Mouse (Mus musculus) retina, postnatal 1 day (tissue): ENCODE measurements around the gene Pgm2l1.
"Not testable (repeated sequence)": the region's sequence is repeated elsewhere in the genome, so short reads cannot be mapped to it uniquely, and the experiment has no call there.

Experiments used
- DNase-seq: peaks from one replicate; pipeline ENCODE4 v3.0.0-alpha.2; 2012

The Pgm2l1 gene

DNA sequence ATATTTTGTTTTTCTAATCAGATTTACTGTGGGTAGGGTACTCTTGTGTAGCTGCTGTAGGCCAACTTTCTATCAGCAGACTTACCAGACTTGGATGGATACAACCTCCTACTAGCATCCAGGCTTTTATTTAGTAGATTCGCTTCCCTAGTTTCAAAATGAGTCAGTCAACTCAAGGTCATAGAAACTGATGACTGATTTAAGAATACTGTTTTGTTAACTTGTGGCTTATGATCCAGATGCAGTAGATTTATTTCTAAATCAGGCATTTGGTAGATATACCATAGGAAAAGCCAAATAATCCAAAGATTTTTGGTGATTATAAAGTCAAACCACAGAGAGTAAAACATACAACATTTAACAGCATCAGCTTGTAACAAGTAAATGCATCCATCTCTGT lies 3.5 kb downstream of the Pgm2l1 start:
- DNase-seq, result no peak

DNA sequence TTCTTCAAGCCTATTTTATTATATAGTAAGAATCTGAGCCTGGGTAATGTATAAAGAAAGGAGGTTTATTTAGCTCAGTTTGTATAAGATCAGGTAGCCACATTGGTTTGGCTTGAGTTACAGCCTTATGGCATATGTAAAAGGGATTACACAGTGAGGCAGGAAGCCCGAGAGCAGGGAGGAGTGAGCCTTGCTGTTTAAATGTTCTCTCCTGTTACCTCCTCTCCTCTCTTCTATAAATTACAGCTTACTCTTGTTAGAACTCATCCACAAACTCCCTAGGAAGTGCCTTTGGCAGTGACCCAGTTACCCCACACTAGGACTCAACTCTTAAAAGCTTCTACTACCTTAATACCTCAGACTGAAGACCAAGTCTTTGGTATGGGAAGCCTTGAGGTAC lies 4.5 kb downstream of the Pgm2l1 start:
- DNase-seq, result no peak

DNA sequence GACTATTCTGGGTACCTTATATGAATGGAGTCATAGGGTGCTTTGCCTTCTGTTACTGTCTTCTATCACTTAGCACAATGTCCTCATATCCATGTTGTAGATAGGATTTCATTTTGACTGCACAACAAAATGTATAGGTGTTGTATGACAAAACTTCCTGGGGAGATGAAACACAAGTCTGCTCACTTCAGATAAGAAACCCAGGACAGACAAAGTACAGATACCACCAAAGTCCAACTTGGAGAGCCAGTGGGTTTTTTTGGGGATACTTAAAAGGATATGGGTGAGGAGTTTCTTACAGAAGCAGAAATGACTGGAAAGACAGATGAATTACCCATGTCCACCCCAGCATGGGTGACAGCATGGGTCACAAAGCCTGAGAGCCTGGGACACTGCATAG lies 6.5 kb downstream of the Pgm2l1 start:
- no peak for DNase-seq

DNA sequence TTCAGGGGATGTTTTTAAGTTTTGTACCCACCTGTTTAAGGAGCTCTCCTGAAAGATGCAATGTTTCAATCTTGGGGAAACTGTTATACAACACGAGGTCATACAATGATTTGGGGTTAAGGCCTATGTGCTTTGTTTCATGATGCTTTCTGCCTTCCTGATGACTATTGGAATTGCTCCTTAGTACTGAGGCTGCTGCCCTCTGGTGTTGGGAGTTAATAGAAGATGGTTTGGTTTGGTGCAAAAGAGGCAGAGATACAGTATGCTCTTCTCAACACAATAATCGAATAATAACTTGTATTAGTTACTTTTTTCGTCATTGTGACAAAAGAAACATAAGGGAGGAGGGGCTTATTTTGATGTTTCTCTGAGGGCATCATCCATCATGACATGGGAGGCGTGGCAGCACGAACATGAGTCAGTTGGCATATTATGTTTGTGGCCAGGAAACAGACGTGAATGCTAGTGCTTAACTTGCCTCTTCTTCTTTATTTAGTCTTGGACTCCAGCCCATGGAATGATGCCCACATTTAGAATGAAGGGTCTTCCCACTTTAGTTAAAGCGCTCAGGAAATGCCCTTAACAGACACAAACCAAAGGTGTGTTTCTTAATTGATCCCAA lies 7.2 kb downstream of the Pgm2l1 start:
- peak; percentile 58 for DNase-seq

DNA sequence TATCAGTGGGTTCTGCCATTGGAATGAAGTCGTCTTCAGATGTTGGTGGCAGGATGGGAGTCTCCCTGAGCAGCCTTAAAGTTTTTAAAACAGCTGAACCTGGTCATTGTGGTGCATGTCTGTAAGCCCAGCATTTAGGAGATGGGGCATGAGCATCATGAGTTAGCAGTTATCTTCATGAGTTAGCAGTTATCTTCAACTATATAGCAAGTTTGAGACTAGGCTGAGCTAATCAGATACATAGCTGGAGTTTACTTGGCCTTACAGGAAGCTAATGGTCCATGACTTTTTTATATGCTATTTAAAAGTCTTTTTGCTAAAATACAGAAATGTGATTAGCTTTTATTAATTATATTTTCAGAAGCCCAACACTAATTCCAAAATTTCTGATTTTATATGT lies 11.1 kb downstream of the Pgm2l1 start:
- DNase-seq, result no peak

DNA sequence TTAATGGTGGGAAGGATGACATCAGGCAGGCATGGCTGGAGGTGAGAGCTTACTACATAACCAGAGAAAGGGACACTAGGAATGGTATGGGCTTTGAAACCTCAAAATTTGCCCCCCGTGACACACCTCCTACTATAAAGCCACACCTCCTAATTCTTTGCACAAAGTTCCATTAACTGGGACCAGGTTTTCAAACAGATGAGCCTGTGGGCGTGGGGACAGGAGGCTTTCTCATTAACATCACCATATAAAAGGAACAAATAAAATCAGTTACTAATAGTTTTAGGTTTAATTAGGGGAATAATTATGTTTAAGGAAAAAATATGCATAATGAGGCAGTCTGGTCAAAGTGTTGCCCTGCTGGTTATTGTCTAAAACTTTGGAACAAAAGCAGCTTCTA lies 13.4 kb downstream of the Pgm2l1 start:
- no peak for DNase-seq

DNA sequence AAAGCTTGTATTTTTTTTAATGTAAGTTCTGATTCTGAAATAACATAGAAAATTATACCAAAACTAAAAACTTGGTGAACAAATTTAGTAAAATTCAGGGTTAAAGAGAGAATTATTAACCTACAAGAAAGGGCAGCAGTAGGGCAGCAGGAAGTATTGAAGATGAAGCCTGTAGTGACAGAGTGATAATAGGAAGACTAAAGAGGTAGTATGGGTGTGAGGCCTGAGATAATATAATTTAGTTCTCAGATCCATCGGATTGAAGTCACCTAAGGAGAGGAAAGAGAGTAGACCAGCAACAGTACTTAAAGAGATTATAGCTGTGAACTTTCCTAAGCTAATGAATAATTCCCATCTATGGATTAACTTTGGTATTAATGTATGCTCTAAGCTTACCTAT lies 15.8 kb downstream of the Pgm2l1 start:
- DNase-seq, result no peak

DNA sequence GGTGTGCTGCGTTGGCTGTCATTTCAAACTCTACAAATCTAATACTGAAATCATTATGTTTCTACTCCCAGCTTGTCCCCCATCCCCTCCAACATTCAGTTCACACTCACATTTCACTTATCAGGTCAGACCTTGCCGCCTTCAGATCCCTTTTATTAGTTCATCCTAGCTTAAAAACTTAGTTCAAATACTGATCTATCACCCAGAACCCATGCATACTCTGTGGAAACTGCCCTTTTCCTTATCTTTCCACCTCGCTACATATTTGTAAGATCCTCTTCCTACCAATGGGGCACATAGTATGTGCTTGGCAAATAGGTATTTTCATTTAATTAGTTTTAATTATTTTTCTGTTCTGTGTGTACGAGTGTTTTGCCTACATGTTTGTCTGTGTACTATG lies 17.0 kb downstream of the Pgm2l1 start:
- DNase-seq, result no peak

DNA sequence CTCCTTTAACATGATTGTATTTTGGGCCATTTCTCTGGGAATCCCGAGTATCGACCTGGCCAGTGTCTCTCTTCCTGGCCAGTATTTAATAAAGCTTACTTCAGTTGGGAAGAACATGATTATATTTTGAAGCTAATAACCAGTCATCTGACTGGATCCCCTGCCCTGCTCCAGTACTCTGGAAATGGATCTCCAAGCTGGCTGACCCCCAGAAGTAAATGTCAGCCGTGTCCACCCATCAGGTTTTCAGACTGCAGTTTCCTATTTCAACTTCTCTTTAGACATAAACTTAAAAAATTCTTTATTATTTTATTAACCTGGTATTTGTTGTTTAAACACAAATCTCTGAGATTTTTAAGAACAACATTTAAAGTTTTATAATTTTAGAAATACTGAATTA lies 18.0 kb downstream of the Pgm2l1 start:
- no peak for DNase-seq

DNA sequence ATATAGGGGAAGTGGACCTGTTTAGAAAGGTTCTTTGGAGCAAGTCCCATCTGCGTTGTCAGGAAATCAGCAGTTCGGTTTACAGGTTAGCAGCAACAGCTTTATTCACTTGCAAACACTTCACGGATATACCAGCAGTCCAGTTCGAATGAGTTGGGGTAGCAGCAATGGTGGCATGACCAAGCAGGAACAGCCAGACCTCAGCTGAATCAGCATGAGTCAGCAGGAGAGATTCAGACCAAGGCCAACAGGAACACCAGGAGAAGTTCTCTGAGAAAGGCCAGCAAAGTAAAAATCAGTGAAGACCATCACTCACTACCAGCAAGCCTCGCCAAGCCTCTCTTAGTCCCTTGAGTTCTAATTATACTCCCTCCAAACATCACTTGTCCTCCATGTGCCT lies 23.5 kb downstream of the Pgm2l1 start:
- DNase-seq, result no peak

DNA sequence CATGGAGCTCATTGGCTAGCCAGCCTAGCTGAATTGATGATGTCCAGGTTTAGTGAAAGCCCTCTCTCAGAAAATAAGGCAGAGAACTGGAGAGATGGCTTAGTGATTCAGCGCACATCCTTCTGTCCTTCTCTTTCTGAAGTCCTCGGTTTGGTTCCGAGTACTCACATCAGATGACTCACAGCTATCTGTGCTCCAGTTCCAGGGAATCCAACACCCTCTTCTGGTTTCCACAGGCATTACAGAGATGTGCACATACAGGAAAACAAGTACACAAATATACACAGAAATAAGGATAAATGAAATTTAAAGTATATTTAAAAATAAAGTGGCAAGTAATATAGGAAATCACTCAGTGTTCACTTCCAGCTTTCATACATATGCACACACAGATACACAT lies 35.2 kb downstream of the Pgm2l1 start:
- no peak for DNase-seq

DNA sequence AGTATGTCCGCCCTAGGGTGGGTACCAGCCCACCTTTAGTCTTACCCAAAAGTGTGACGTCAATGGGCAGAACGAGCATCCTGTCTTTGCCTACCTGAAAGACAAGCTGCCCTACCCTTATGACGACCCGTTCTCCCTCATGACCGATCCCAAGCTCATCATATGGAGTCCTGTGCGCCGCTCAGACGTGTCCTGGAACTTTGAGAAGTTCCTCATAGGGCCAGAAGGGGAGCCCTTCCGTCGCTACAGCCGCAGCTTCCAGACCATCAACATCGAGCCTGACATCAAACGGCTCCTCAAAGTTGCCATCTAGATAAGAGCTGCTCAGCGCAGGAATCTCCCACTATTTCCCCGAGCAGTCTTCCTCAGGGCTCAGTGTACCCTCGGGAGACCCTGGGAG lies 37.7 kb downstream of the Pgm2l1 start:
- not testable (repeated sequence) for DNase-seq

DNA sequence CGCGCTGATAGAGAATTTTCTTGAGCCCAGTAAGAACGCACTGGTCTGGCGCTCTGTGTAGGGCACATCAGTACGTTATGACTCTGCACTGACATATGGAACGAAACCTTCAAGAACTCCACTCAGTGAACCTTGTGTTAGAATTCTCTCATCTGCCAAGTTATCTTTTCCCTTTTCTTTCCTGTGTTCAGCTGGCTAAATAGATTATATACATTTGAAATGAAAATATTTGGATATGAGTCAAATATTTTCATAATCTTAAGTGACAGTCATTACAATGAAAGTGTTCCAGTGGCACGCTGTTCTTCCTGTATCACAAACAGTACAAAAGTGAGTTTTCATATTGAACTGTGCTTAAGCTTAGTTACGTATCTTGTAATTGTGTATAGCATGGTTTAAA lies 45.2 kb downstream of the Pgm2l1 start:
- no peak for DNase-seq

DNA sequence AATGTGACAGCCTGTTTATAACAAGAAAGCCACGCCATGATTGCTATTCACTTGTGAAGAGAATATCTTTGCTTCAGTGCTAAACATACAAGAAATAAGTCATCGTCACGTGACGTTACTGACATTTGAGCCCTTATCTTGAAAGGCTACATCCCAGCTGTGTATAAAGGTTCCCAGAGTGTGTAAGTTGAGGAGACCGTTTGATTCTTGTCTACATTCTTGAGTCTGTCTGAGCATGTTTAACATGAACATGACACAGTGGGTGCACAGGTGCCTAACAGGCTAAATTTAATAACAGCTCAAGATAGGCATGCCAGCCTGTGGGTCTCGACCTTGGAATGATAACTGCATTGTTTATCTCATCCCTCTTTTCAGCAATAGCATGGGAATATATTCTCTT lies 47.3 kb downstream of the Pgm2l1 start:
- no peak for DNase-seq

DNA sequence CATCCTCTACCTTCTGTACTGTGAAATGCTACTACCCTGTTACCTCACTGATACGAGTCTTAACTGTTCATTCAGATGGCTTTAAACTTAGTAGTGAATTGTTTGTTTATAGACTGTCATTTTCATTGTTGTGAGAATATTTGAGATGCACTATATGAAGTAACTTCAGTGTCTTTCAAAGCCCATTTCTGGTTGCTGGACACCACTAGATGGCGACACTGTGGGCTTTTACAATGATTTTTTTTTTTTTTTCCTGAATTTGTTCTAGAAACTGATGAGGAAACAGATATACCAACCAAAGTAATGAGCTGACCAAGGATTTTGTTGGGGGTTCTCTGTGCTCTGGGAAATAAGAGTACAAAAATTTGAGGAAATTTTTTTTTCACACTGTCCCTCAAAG lies 49.2 kb downstream of the Pgm2l1 start:
- DNase-seq, result peak; percentile 39

DNA sequence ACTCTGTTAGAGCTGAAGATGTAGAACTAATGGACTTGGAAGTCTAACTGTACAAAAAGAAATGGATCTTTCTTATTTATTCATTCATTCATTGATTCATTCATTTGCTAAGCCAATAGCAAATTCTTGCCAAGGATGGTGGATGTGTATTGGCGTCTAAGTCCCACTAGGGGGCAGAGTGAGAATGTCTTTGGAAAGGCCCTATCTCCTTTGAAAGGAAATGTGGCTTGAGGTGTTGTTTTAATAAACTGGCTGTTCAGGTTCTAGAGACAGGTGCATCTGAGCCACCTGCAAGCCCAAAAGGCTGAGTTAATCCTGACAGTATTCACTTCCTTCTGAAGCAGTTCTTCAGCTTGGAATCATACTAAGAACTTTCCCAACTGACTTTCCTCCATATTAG lies 52.6 kb downstream of the Pgm2l1 start:
- DNase-seq, result peak; percentile 74

DNA sequence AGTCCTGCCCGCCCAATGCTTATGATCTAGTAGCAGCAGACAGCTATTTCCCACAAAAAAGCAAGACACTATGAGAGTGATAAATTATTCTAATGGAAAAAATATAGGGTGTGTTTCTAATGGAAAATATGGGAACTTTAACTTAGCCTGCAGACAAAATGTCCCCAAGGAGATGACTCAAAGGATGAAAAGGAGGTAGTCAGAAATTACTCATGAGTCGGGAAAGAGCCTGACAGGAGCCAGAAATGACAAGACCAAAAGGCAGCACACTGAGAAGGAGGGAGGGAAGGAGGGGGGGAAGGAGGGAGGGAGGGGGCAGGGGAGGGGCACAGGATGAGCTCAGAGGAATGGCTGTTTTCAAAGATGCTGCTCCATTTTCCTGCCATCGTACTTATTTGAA lies 54.4 kb downstream of the Pgm2l1 start:
- DNase-seq, result no peak

DNA sequence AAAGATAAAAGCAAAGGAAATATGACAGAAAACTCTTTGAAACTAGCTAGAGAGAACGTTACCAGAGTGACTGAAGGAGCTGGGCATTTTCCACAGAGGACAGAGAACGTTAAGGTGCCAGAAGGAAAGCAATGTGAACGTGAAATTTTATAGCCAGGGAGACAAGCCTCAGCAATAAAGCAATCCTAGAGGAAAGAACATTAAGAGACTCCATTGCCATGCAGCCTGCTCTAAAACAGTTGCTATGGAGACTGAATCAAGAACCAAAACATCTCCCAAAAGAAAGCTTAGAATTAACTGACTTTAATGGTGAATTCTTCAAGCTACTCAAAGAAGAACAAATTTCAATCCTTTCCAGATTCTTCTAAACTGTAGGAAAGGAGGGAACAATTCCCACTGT lies 56.1 kb downstream of the Pgm2l1 start:
- no peak for DNase-seq

DNA sequence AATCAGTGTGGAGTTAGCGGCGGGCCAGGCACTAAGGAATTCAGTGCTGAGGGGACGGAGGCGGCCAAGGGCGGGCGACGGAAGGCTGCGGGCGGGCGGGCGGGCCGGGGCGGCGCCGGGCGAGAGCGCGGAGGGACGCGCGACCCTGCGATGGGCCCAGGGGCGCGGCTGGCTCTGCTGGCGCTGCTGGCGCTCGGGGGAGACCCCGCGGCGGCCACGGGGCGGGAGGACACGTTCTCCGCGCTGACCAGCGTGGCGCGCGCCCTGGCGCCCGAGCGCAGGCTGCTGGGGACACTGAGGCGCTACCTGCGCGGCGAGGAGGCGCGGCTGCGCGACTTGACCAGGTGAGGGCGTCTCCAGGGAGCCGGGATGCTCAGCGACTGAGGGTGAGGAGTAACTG lies 58.2 kb downstream of the Pgm2l1 start, which contains the start of gene P4ha3:
TSS of gene P4ha3 (plus strand) at position 138 of the 400 bp plus-strand sequence.
- peak; percentile 59 for DNase-seq

DNA sequence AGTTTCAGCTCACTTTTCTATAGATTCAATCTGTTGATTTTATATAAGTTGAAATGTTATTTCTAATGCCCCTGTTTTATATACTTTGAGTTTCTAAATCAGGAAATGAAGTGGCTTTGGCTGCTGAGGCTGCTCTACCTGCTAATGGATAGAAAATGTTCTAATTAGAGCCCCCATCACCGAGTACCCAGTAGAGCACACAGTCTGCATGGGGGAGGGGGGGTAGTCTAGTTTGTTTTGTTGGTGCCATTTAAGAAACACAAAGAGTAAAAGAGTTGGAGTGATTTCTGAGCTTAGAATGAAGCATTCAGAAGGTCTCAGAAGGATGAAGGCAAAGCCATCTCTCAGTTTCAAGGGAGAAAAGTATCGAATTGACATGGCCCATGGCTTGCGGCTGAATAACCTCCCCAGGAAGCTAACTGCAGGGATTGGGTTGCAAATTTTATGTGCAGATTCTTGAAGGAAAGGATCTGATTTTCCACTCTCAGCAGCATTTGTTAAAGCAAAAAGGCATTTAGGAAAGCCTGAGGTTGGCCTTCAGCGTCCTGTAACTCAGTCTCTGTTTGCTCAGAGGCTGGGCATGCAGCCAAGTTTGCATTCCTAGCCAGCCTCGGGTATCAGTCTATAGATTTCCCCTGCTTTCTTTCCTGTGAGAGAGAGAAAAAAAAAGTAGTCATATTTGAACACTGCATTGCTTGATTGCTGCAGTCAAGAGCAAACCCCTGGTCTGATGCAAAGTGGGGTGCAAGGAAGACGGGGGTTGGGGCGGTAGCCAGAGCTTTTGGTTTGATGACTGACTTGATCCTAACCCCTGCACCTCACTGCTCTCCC lies 60.8 kb downstream of the Pgm2l1 start:
- peak; percentile 66 for DNase-seq

DNA sequence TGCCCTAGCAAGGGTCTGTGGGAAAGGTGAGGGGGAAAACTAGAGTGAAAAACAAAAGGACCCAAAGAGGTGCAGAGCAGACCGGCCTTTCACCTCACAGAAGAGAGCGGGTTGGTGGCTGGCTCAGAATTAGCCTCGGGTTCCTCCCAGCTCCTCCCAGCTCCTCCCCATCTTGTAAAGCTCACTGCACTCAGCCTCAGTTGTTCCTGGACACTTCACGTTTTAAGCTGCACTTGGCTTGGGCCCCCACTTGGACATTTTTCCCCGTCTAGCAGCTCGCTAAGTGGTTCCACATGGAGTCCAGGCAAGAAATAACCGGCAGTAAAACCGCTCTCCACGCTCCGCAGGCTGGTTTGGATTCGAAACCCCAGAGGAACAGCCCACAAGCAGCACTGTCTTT lies 61.4 kb downstream of the Pgm2l1 start:
- DNase-seq, result no peak

DNA sequence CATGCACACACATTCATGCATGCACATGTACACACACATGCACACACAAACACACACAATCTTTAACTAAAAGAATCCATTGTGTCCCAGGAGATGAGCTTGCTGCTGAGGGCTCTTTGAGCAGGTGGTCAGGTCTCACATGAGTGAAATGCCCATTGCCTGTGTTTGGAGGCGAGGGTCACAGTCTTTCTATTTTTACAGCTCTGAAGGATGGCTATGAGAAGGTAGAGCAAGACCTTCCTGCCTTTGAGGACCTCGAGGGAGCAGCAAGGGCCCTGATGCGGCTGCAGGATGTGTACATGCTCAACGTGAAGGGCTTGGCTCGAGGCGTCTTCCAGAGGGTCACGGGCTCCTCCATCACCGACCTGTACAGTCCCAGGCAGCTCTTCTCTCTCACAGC lies 66.4 kb downstream of the Pgm2l1 start:
- no peak for DNase-seq

DNA sequence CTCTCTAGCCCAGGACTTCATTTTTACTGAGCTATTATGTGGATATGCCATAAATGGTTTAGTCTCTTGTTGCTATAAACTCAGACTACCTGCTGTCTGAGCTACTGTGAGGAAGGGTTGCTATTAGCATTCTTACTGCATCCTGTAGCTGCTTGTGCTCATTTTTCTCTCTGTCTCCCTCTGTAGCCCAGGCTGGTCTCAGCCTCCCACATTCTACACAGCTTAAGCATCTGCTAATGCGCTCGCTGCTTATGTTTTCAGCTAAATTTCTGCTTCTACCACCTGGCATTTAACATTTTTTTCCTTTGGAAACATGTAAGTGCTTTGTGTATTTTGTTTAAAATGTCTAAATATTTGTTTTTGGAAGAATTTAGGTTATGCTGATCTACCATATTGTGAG lies 68.6 kb downstream of the Pgm2l1 start:
- DNase-seq, result no peak

DNA sequence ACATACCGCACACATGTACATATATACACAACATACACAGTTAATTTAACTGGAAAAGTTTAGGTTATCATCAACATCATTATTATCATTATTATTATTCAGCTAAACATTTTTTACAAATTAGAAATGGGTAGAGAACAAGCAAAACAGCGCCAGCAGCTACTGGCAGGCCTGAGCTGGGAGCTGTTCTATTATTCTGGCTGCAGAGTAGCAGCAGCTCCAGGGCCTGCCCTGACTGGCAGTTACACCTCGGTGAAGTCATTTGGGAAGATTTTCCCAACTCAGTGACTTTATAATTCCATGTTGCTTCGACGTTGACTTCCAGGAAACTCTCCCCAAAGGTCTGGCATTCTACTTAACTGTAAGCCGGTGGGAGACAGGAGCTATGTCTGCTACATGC lies 69.5 kb downstream of the Pgm2l1 start:
- no peak for DNase-seq
